Mouse (Mus musculus): ENCODE measurements around the gene Klhdc7a.
"Not testable (repeated sequence)": the region's sequence is repeated elsewhere in the genome, so short reads cannot be mapped to it uniquely, and the experiment has no call there.

- not testable (repeated sequence) for TF ChIP-seq CTCF, EP300 (IDR thresholded peaks at IDR 0.05; ENCODE audit: low read depth)
These were observed 6.5 kb downstream of the Klhdc7a start for GRCm38 (mm10) chr4:139961329-139961728.
